Mouse (Mus musculus): Measurements from ENCODE around the gene Trpm3. TPM values are rescaled to one million over a fixed set of nuclear protein-coding genes. Genes with fewer than 3 reads are reported as not detected.

Trpm3 gene
- polyA plus RNA-seq, 1 experiment = not detected

DNA sequence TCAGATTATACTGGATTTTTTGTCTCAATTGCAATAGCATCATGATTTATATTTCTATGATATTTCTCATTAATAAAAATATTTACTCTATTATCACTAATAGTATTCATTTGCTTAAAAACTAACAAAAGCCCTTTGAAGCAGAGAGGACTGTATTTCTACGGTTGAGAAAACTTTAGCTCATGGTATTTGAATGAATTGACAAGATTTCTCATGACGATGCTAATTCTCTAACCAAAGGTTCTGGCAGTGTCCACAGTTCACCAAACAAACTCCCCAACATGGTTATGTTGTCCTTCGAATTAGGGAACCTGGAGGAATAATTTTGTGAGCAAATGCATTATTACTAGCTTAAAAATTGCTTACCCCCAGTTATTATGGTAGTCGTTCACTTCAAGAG is 526.6 kb downstream of the Trpm3 start:
- H3K4me1 ChIP-seq = no peaks in the 10 kb centered on the region
- no peak overlapping the region for H3K4me3 ChIP-seq (replicated peaks)

DNA sequence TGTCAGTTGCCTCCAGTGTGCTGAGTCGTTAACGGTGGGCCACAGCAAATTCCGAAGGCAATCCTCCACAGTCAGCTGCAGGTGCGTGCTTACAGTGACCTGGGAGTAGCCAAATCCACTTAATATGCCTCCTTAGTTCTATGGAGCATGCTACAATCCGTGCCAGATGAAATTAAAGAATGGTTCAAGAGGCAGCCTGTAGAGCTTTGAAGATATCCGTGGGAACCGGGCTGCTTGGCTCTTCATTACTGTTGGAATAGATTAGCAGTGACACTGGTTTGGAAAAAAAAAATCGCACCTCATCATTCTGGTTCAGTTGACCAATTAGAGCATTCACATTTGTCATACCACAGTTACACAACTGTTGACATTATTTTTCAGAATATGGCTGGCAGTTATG is 531.4 kb downstream of the Trpm3 start:
- no peak for TF ChIP-seq GATA1 (IDR thresholded peaks at IDR 0.05; ENCODE audit: borderline replicate concordance, low read length)
- TF ChIP-seq FLI1 (IDR thresholded peaks at IDR 0.05; ENCODE audit: low read length) = no peak
- Histone ChIP-seq H3K4me3 (replicated peaks) (no peak overlapping the region), H3K36me3 (replicated peaks; ENCODE audit: low read length) (no peaks in the 10 kb centered on the region), H3K4me1 (no peaks in the 10 kb centered on the region), H3K27me3 (replicated peaks) (no peaks in the 10 kb centered on the region), H3K9me3 (no peaks in the 10 kb centered on the region)

More for the DNA sequence above, 526.6 kb downstream of the Trpm3 start:
- H3K27me3 ChIP-seq (replicated peaks) = no peaks in the 10 kb centered on the region
- TF ChIP-seq FLI1 (IDR thresholded peaks at IDR 0.05; ENCODE audit: low read length) (no peak), GATA1 (IDR thresholded peaks at IDR 0.05; ENCODE audit: borderline replicate concordance, low read length) (no peak)
- no peaks in the 10 kb centered on the region for H3K36me3 ChIP-seq (replicated peaks; ENCODE audit: low read length)
- H3K9me3 ChIP-seq = no peaks in the 10 kb centered on the region

DNA sequence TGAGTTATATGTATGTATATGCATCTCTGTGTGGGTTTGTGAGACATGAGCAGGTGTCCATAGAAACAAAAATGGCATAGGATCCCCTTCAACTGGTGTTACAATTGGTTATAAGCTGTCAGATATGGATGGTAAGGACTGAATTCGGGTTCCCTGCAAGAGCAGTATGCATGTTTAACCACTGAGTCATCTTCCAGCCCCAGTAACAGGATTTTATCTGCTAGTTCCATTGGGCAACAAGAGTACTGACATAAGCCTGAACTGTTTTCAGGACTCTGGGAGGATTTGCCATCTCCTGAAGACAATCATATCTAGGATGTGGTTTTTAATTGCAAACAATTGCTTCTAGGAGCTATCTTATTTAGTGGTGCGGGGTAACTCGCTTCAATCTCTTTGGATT is 534.0 kb downstream of the Trpm3 start:
- TF ChIP-seq GATA1 (IDR thresholded peaks at IDR 0.05; ENCODE audit: borderline replicate concordance, low read length) (no peak), FLI1 (IDR thresholded peaks at IDR 0.05; ENCODE audit: low read length) (no peak)
- no peak overlapping the region for H3K4me3 ChIP-seq (replicated peaks)
- H3K4me1 ChIP-seq = no peaks in the 10 kb centered on the region
- H3K36me3 ChIP-seq (replicated peaks; ENCODE audit: low read length) = no peaks in the 10 kb centered on the region
- no peaks in the 10 kb centered on the region for H3K9me3 ChIP-seq
- H3K27me3 ChIP-seq (replicated peaks) = no peaks in the 10 kb centered on the region

DNA sequence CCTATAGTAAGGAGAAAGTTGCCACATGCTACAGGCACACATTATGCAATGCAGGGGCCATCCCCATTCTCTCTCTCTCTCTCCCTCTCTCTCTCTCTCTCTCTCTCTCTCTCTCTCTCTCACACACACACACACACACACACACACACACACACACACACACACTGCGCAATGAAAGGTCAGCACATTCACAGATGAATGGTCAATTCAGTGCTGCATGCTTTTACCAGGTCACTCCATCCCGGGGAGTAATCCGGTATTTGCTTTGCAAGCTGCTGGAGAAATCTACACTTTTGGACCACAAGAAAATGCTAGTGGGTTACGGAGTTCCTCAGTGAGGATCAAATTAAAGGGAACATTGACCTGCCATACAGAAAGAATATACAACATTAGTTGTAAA is 537.4 kb downstream of the Trpm3 start:
- H3K4me1 ChIP-seq = no peaks in the 10 kb centered on the region
- TF ChIP-seq FLI1 (IDR thresholded peaks at IDR 0.05; ENCODE audit: low read length) (no peak), GATA1 (IDR thresholded peaks at IDR 0.05; ENCODE audit: borderline replicate concordance, low read length) (no peak)

GRCm38 (mm10) chr19:22682238-22682637 is 543.4 kb downstream of the Trpm3 start:
- no peak for TF ChIP-seq FLI1 (IDR thresholded peaks at IDR 0.05; ENCODE audit: low read length)
- no peak for TF ChIP-seq GATA1 (IDR thresholded peaks at IDR 0.05; ENCODE audit: borderline replicate concordance, low read length)
- Histone ChIP-seq H3K4me3 (replicated peaks) (no peak overlapping the region), H3K9me3 (no peaks in the 10 kb centered on the region), H3K4me1 (no peaks in the 10 kb centered on the region), H3K27me3 (replicated peaks) (no peaks in the 10 kb centered on the region), H3K36me3 (replicated peaks; ENCODE audit: low read length) (no peaks in the 10 kb centered on the region)

More for the DNA sequence above, 537.4 kb downstream of the Trpm3 start:
- Histone ChIP-seq H3K9me3 (no peaks in the 10 kb centered on the region), H3K36me3 (replicated peaks; ENCODE audit: low read length) (no peaks in the 10 kb centered on the region), H3K27me3 (replicated peaks) (no peaks in the 10 kb centered on the region), H3K4me3 (replicated peaks) (no peak overlapping the region)

DNA sequence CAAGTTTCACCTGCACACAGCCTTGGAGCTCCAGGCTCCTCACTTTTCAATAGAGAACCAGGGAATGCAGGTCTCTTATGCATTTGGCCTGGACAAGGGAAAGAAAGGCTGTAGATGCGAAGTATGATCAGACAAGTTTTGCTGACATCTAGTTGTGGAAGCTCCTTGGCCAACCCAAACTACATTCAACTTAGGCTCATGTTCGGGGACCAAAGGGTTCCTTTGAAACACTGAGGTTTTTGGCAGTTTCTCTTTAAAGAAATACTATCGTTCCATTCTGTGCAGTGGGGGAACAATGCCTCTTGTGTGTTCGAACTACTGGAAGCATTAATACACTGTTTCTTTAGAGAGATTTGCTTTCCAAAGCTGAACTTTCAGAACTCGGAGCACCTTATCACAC is 553.1 kb downstream of the Trpm3 start:
- TF ChIP-seq FLI1 (IDR thresholded peaks at IDR 0.05; ENCODE audit: low read length) (no peak), GATA1 (IDR thresholded peaks at IDR 0.05; ENCODE audit: borderline replicate concordance, low read length) (no peak)
- Histone ChIP-seq H3K36me3 (replicated peaks; ENCODE audit: low read length) (no peaks in the 10 kb centered on the region), H3K9me3 (peaks cover 5% of the 10 kb centered on the region; the same call in 1 of the 2 replicates), H3K4me3 (replicated peaks) (no peak overlapping the region), H3K27me3 (replicated peaks) (no peaks in the 10 kb centered on the region), H3K4me1 (no peaks in the 10 kb centered on the region)

DNA sequence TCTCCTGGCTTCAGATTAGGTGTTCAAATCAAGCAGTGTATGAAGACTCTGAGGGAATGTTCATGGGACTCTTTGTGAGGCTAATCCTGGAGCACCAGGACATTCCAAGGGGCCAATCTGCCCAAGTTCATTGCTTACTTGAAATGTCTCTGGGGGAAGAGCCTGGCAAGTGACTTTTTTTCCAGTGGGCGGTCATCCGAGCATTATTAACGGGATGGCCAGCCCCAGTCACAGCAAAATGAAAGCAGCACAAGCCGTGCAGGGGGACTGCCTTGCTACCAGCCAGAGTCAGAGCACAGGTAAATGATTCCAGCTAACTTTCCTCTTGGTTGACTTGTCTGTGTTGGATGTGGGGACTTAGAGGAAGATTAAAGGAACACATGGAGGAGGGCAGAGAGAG is 553.7 kb downstream of the Trpm3 start:
- peaks cover 5% of the 10 kb centered on the region; the same call in 1 of the 2 replicates for H3K9me3 ChIP-seq
- H3K27me3 ChIP-seq (replicated peaks) = no peaks in the 10 kb centered on the region
- H3K36me3 ChIP-seq (replicated peaks; ENCODE audit: low read length) = no peaks in the 10 kb centered on the region
- no peak overlapping the region for H3K4me3 ChIP-seq (replicated peaks)
- no peak for TF ChIP-seq FLI1 (IDR thresholded peaks at IDR 0.05; ENCODE audit: low read length)
- no peak for TF ChIP-seq GATA1 (IDR thresholded peaks at IDR 0.05; ENCODE audit: borderline replicate concordance, low read length)
- no peaks in the 10 kb centered on the region for H3K4me1 ChIP-seq

GRCm38 (mm10) chr19:22692956-22693355 is 554.1 kb downstream of the Trpm3 start:
- H3K9me3 ChIP-seq = peaks cover 5% of the 10 kb centered on the region; the same call in 1 of the 2 replicates
- no peaks in the 10 kb centered on the region for H3K4me1 ChIP-seq
- H3K36me3 ChIP-seq (replicated peaks; ENCODE audit: low read length) = no peaks in the 10 kb centered on the region
- H3K4me3 ChIP-seq (replicated peaks) = no peak overlapping the region
- H3K27me3 ChIP-seq (replicated peaks) = no peaks in the 10 kb centered on the region
- TF ChIP-seq GATA1 (IDR thresholded peaks at IDR 0.05; ENCODE audit: borderline replicate concordance, low read length) = no peak
- TF ChIP-seq FLI1 (IDR thresholded peaks at IDR 0.05; ENCODE audit: low read length) = no peak

DNA sequence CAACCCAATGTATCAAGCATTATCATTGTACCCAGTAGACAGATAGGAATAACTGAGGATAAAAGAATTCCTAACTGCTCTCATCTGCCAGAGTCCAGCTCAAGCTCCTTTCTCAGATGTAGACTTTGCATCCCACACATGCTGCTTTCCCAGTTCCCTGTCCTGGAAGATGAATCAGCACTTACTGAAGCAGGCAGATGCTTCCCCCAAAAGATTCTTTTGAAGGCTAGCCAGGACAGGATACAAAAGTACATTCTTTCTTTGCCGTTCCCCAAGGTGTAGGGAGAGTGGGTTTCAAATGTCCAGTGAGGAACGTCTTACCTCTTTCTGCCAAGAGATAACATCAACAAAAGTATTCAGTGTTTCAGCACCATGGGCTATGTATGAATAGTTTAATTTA is 556.6 kb downstream of the Trpm3 start:
- H3K4me3 ChIP-seq (replicated peaks) = no peak overlapping the region
- H3K4me1 ChIP-seq = no peaks in the 10 kb centered on the region
- H3K27me3 ChIP-seq (replicated peaks) = no peaks in the 10 kb centered on the region
- TF ChIP-seq FLI1 (IDR thresholded peaks at IDR 0.05; ENCODE audit: low read length) (no peak), GATA1 (IDR thresholded peaks at IDR 0.05; ENCODE audit: borderline replicate concordance, low read length) (no peak)
- no peaks in the 10 kb centered on the region for H3K9me3 ChIP-seq
- no peaks in the 10 kb centered on the region for H3K36me3 ChIP-seq (replicated peaks; ENCODE audit: low read length)

DNA sequence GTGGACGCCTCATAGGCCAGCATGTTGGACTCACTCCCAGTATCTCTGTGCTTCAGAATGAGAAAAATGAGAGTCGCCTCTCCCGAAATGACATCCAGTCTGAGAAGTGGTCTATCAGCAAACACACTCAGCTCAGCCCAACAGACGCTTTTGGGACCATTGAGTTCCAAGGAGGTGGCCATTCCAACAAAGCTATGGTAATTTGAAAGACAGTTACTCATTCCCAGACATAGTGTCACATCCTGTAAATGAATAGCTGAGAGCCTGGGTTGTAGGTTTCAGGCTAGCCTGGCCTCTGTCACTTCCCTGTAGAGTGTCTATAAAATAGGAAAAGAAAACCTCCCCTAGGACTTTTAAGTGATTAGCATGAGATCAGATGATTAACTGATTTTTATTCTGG is 559.9 kb downstream of the Trpm3 start:
- Histone ChIP-seq H3K4me3 (replicated peaks) (no peak overlapping the region), H3K27me3 (replicated peaks) (no peaks in the 10 kb centered on the region)

More for the DNA sequence above, 559.9 kb downstream of the Trpm3 start:
- Histone ChIP-seq H3K4me1 (no peaks in the 10 kb centered on the region), H3K9me3 (no peaks in the 10 kb centered on the region), H3K36me3 (replicated peaks; ENCODE audit: low read length) (no peaks in the 10 kb centered on the region)
- TF ChIP-seq FLI1 (IDR thresholded peaks at IDR 0.05; ENCODE audit: low read length) (no peak), GATA1 (IDR thresholded peaks at IDR 0.05; ENCODE audit: borderline replicate concordance, low read length) (no peak)
